Mouse (Mus musculus) effector memory CD4-positive, alpha-beta T cell, adult 7 months (primary cell): ENCODE results near the gene Lsm7. TPM values are rescaled to one million over a fixed set of nuclear protein-coding genes. Genes with fewer than 3 reads are reported as not detected.

Source experiments
- polyA plus RNA-seq: library from polyadenylated mRNA; unstranded; fragments of 100-300 nt; shearing (Covaris generic); gene quantifications from one replicate; pipeline ENCODE4 v1.2.1, GENCODE M21; 2017

Lsm7 gene
- 76.0 TPM for polyA plus RNA-seq

GRCm38 (mm10) chr10:80854913-80855748 lies at the start of gene Lsm7, which contains the start of gene Sppl2b:
TSS of gene Lsm7 (minus strand) at chr10:80855209.
TSS of gene Sppl2b (plus strand) at chr10:80855275.

GRCm38 (mm10) chr10:80900318-80901247 lies 45.6 kb upstream of the Lsm7 start, which contains the start of gene Timm13:
TSS of gene Timm13 (minus strand) at chr10:80900969.

DNA sequence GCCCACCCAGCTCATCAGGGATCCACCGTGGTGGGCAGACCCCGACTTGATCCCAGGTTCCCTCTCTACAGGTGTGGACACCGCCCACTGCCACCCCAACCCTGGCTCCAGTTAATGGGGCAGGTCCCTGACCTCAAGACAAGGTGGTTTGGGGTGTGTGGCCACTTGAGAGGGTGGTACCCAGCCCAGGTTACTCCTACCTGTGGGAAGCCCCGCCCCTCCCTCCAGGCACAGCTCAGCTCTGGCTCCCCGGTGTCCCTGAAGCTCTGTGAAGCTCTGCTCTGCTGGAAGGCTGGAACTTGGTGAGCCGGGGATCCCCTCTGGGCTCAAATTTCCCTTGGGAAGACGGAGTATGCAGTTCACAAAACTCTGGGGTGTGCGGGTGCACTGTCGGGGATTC lies 16.6 kb upstream of the Lsm7 start, which contains the start of gene Tmprss9:
Tmprss9 (plus strand) TSS at position 268 of the 400 bp plus-strand sequence.

DNA sequence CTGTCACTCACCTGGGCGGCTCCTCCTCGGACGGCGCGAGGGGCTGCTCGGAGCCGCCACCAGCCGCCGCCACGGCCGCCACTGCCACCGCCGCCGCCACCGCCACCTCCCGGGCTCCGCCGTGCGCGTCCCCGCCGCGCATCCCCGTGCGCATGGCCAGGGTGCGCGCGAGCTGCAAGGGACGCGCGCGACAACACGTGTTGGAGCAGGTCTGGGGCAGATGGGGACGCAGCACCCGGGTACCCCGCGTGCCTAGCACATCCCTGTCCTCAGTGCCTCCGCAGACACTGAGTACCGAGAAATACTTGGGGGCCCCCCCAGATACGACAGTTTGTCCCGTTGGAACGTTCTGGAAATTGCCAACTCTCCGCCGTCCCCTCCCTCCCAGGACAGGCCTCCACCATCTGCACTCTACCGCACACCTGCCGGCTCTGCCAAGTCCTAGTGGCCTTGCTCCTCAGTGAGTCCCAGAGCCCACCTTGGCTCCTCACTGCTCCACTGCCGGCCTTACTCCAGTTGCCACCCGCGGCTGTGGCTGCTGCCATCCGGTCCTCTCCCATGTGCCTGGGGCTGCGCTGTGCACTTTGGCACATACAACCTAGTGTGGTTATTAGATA lies 11.0 kb downstream of the Lsm7 start, which contains the start of gene Lingo3:
Lingo3 (minus strand) TSS at position 109 of the 617 bp plus-strand sequence.

GRCm38 (mm10) chr10:80826151-80827062 lies 28.6 kb downstream of the Lsm7 start, which contains the start of gene Oaz1:
TSS of gene Oaz1 (plus strand) at chr10:80826656.

DNA sequence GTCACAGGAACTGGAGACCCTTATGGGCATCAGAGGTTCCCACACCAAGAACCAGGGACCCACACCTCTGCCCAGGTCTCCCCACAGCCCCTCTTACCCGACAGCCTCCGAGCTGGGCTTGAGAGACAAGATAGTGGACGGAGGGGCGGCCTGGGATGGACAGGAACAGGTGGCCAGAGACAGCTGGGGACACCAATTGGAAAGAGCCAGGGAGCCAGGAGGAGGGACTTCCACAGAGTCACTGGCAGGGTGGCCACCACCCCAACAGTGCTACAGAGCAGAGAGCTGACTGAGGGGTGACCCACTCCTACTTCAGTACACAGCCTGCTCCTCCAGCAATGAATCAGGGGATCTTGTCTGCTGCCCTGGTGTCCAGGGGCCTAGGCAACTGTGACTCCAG lies 41.6 kb downstream of the Lsm7 start, which contains the start of gene Jsrp1:
Jsrp1 (minus strand) TSS at position 133 of the 400 bp plus-strand sequence.

DNA sequence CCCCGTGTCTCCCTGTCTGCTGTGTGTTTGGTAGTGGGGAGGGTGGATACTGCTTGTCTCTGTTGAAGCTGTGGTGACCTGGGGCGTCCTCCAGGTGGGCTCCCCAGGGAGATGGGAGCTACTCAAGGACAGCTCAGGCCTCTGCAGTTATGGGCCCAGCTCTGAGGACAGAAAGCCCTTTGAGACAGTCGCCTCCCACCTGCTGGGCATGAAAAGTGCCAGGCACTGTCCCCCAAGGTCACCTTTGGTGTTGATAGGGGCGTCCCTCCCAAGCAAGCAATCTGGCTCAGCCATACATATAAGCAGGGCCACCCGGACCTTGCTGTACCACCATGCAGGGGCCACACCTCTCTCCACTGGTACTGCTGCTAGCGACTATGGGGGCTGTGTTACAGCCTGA lies 50.1 kb downstream of the Lsm7 start, which contains the start of gene Amh:
Amh (plus strand) TSS at position 328 of the 400 bp plus-strand sequence.

Other genes with a start within 250 kb of the Lsm7 start
- 14.3 TPM for gene Gm49322, start 249.2 kb downstream of the Lsm7 start, polyA plus RNA-seq
- gene Csnk1g2, start 232.4 kb downstream of the Lsm7 start, polyA plus RNA-seq, result 338 TPM
- gene Btbd2, start 198.1 kb downstream of the Lsm7 start, polyA plus RNA-seq, result 16.0 TPM
- 200 TPM for gene Mknk2, start 177.1 kb downstream of the Lsm7 start, polyA plus RNA-seq
- gene Mob3a, start 153.2 kb downstream of the Lsm7 start, polyA plus RNA-seq, result 123 TPM
- 72.1 TPM for gene Izumo4, start 153.0 kb downstream of the Lsm7 start, polyA plus RNA-seq
- gene Ap3d1, start 112.9 kb downstream of the Lsm7 start, polyA plus RNA-seq, result 70.3 TPM
- 52.5 TPM for gene Dot1l, start 100.0 kb downstream of the Lsm7 start, polyA plus RNA-seq
- 57.5 TPM for gene Sf3a2, start 57.0 kb downstream of the Lsm7 start, polyA plus RNA-seq
- gene Plekhj1, start 56.6 kb downstream of the Lsm7 start, polyA plus RNA-seq, result 202 TPM
- not detected for gene Amh, start 50.0 kb downstream of the Lsm7 start, polyA plus RNA-seq
- 2.0 TPM for gene Jsrp1, start 41.7 kb downstream of the Lsm7 start, polyA plus RNA-seq
- gene Oaz1, start 28.6 kb downstream of the Lsm7 start, polyA plus RNA-seq, result 2,187 TPM
- gene Lingo3, start 11.2 kb downstream of the Lsm7 start, polyA plus RNA-seq, result 0.11 TPM
- 18.4 TPM for gene Sppl2b, start 66 bp upstream of the Lsm7 start, polyA plus RNA-seq
- not detected for gene Tmprss9, start 16.6 kb upstream of the Lsm7 start, polyA plus RNA-seq
- 151 TPM for gene Timm13, start 45.8 kb upstream of the Lsm7 start, polyA plus RNA-seq
- gene Lmnb2, start 63.0 kb upstream of the Lsm7 start, polyA plus RNA-seq, result 18.5 TPM
- 743 TPM for gene Gadd45b, start 74.9 kb upstream of the Lsm7 start, polyA plus RNA-seq
- 0.55 TPM for gene Gng7, start 159.7 kb upstream of the Lsm7 start, polyA plus RNA-seq
- gene Diras1, start 170.5 kb upstream of the Lsm7 start, polyA plus RNA-seq, result not detected
- 11.1 TPM for gene Slc39a3, start 182.2 kb upstream of the Lsm7 start, polyA plus RNA-seq
- 65.6 TPM for gene Sgta, start 205.0 kb upstream of the Lsm7 start, polyA plus RNA-seq
- 4.3 TPM for gene Thop1, start 214.8 kb upstream of the Lsm7 start, polyA plus RNA-seq
- gene Creb3l3, start 243.7 kb upstream of the Lsm7 start, polyA plus RNA-seq, result not detected